Comparison of ENCODE assay signal across 9 mouse cellular contexts in the genomic region with DNA sequence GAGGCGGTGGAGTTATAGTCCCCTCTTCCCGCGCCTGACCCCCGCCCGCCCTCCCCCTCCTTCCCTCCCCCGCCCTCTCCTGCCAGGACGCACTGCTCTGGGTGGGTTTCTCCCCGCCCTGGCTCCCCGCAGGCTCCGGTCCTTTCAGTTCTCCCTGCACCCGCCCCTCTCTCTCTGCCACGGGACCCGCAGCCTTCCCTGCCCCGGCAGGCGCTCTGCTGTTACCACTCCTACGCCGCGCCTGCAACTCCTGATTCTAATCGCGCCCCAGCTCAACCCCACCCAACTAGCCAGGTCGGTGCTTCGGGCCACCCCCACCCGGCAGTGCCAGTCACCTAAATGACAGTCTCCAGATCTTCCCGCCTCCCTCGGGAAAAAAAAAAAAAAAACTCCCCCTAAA. TPM values are rescaled to one million over a fixed set of nuclear protein-coding genes. Genes with fewer than 3 reads are reported as not detected.
DNase-seq lines count a peak whose midpoint lies in the region; ATAC-seq lines count a peak whose summit lies in the region.
"Had no signal": no experiment of that assay in that cellular context is flagged by ENCODE, and none has a peak within 500 bp of the region (broad histone marks: within the 10 kb centered on the region; RNA-seq: fewer than 3 reads in every experiment).

No protein-coding gene starts in this region.

- intact Hi-C loops in left cerebral cortex, postnatal 4 days (cut with DNase I): no loop called here
- intact Hi-C loops in left cerebral cortex, postnatal 25 days (cut with DNase I): no loop called here
- intact Hi-C loops in left cerebral cortex, postnatal 14 days (cut with DNase I): loop anchor here (5.0 to 10.0 kb wide), 2 partner anchors 211 to 372 kb away; no protein-coding TSS in a partner anchor

- peak; percentile 6 for DNase-seq in left cerebral cortex, postnatal 4 days
- DNase-seq in left cerebral cortex, postnatal 25 days (ENCODE audit: low spot score in 2 of 2): no peak
- DNase-seq in forebrain, embryonic 10.5 days (ENCODE audit: extremely low spot score, low spot score): peak; percentile 17
- no peak for DNase-seq in limb, embryonic 10.5 days (ENCODE audit: low spot score)
- DNase-seq in ovary, postnatal 14 days (ENCODE audit: low spot score): no peak
- no peak for DNase-seq in embryo, embryonic 11 days
- no peak for DNase-seq in left cerebral cortex, postnatal 14 days (ENCODE audit: low spot score in 2 of 2)

- no peaks in the 10 kb centered on the region for H3K36me3 ChIP-seq in forebrain, embryonic 10.5 days (replicated peaks)
- H3K36me3 ChIP-seq in limb, embryonic 10.5 days: no peaks in the 10 kb centered on the region
- no peaks in the 10 kb centered on the region for H3K36me3 ChIP-seq in neural tube, embryonic 15.5 days

- peak overlapping the region; percentile 90 for H3K4me2 ChIP-seq in neural tube, embryonic 15.5 days

- no peaks in the 10 kb centered on the region for H3K9me3 ChIP-seq in forebrain, embryonic 10.5 days
- H3K9me3 ChIP-seq in limb, embryonic 10.5 days (replicated peaks): no peaks in the 10 kb centered on the region
- no peaks in the 10 kb centered on the region for H3K9me3 ChIP-seq in neural tube, embryonic 15.5 days (replicated peaks)

- 2% methylated on average over 22 of the region's 25 CpGs for WGBS in forebrain, embryonic 10.5 days
- WGBS in limb, embryonic 10.5 days: under 1% methylated on average over 21 of the region's 25 CpGs
- under 1% methylated on average over 18 of the region's 25 CpGs for WGBS in neural tube, embryonic 15.5 days

- H3K4me3 ChIP-seq in forebrain, embryonic 10.5 days: peak overlapping the region; percentile 50
- peak overlapping the region; percentile 48 for H3K4me3 ChIP-seq in limb, embryonic 10.5 days
- peak overlapping the region; percentile 47 for H3K4me3 ChIP-seq in neural tube, embryonic 15.5 days (replicated peaks)

- peak overlapping the region; percentile 40; the same call in 1 of the 2 replicates for H3K9ac ChIP-seq in neural tube, embryonic 15.5 days (replicated peaks)

- peak; percentile 40; the same call in 1 of the 2 replicates for ATAC-seq in neural tube, embryonic 15.5 days (ENCODE audit: low FRiP score)

- H3K27me3 ChIP-seq in forebrain, embryonic 10.5 days (ENCODE audit: poor library complexity, severe bottlenecking): peaks cover 100% of the 10 kb centered on the region
- peaks cover 100% of the 10 kb centered on the region for H3K27me3 ChIP-seq in limb, embryonic 10.5 days (ENCODE audit: low read depth, poor library complexity, severe bottlenecking)
- H3K27me3 ChIP-seq in neural tube, embryonic 15.5 days (replicated peaks): peaks cover 71% of the 10 kb centered on the region

- H3K4me1 ChIP-seq in forebrain, embryonic 10.5 days: peaks cover 40% of the 10 kb centered on the region
- peaks cover 29% of the 10 kb centered on the region for H3K4me1 ChIP-seq in limb, embryonic 10.5 days
- peaks cover 40% of the 10 kb centered on the region for H3K4me1 ChIP-seq in neural tube, embryonic 15.5 days

- H3K27ac ChIP-seq in forebrain, embryonic 10.5 days: no peak overlapping the region
- no peak overlapping the region for H3K27ac ChIP-seq in limb, embryonic 10.5 days
- peak overlapping the region; percentile 30; the same call in 1 of the 2 replicates for H3K27ac ChIP-seq in neural tube, embryonic 15.5 days (replicated peaks)

RNA-seq across cellular contexts. Expression of a gene that starts 0.2 kb away (rescaled TPM):
- under 1 TPM in 1 of 2 experiments, not detected in 1; 0.12 TPM for total RNA-seq in left cerebral cortex, postnatal 4 days (2021)
- not detected for total RNA-seq in left cerebral cortex, postnatal 25 days (2021)
- not detected in 2 replicates for polyA plus RNA-seq in forebrain, embryonic 10.5 days (2016; fragmentation: Nextera tagmentation; extraction: Ambion mirVana)
- not detected in 2 replicates for polyA plus RNA-seq in limb, embryonic 10.5 days (2016; fragmentation: Nextera tagmentation; extraction: Ambion mirVana)
- 2.4 and 3.3 TPM in 2 replicates for polyA plus RNA-seq in neural tube, embryonic 15.5 days (2015; fragmentation: Nextera tagmentation; extraction: Ambion mirVana)
- not detected for total RNA-seq in left cerebral cortex, postnatal 14 days (2021)
- total RNA-seq: gastrocnemius, postnatal 10 days had no signal

Comparison
In these comparisons a context has a peak if more than half of its experiments do, and no peak if none do; other contexts are left out.
1. DNase-seq: peak in left cerebral cortex, postnatal 4 days (single experiment) and forebrain, embryonic 10.5 days (single experiment); none in left cerebral cortex, postnatal 25 days (0 of 2), limb, embryonic 10.5 days (single experiment), ovary, postnatal 14 days (single experiment), embryo, embryonic 11 days (single experiment) and left cerebral cortex, postnatal 14 days (0 of 2).
2. Peak in every context shown above with its lines, with median percentiles within 50 percentile points of each other: H3K4me3 ChIP-seq.